ENCODE assay signal across 35 mouse cellular contexts in genomic region chr10:62093903-62094302, GRCm38 (mm10). TPM values are rescaled to one million over a fixed set of nuclear protein-coding genes. Genes with fewer than 3 reads are reported as not detected.
"Had no signal": no experiment of that assay in that cellular context is flagged by ENCODE, and none has a peak within 500 bp of the region (broad histone marks: within the 10 kb centered on the region; RNA-seq: fewer than 3 reads in every experiment).

No protein-coding gene starts in this region.

- H3K36me3 ChIP-seq: heart, embryonic 10.5 days; heart, embryonic 12.5 days; hindbrain, embryonic 13.5 days; hindbrain, embryonic 15.5 days; kidney, embryonic 15.5 days; limb, embryonic 10.5 days; limb, embryonic 12.5 days had no signal

- H3K4me1 ChIP-seq: heart, embryonic 12.5 days; limb, embryonic 12.5 days had no signal

- H3K9ac ChIP-seq: heart, embryonic 12.5 days; hindbrain, embryonic 13.5 days; hindbrain, embryonic 15.5 days; kidney, embryonic 15.5 days; limb, embryonic 12.5 days had no signal

- H3K27me3 ChIP-seq: hindbrain, embryonic 13.5 days; hindbrain, embryonic 15.5 days; limb, embryonic 12.5 days had no signal

- DNase-seq: gastrocnemius, postnatal 14 days; gastrocnemius, postnatal 36 days; heart, adult 11 months; heart, adult 2 months; heart, postnatal 10 days; heart, postnatal 4 days; kidney, adult 11 months; kidney, postnatal 14 days; layer of hippocampus, adult 9-11 months; layer of hippocampus, postnatal 36 days; liver had no signal

- H3K4me2 ChIP-seq: heart, embryonic 12.5 days; hindbrain, embryonic 13.5 days; hindbrain, embryonic 15.5 days; kidney, embryonic 15.5 days; limb, embryonic 12.5 days; liver, embryonic 11.5 days had no signal

- ATAC-seq: hindbrain, postnatal 0 days; intestine, embryonic 16.5 days had no signal

- H3K9me3 ChIP-seq: heart, embryonic 10.5 days; hindbrain, embryonic 15.5 days; kidney, embryonic 15.5 days; limb, embryonic 10.5 days; limb, embryonic 12.5 days had no signal

- H3K4me3 ChIP-seq: heart, adult 2 months; heart, embryonic 10.5 days; heart, embryonic 12.5 days; hindbrain, embryonic 13.5 days; hindbrain, embryonic 15.5 days; kidney, embryonic 15.5 days; left cerebral cortex, adult 2 months; limb, embryonic 10.5 days; limb, embryonic 12.5 days had no signal

- H3K27ac ChIP-seq: heart, adult 2 months; heart, embryonic 10.5 days; hindbrain, embryonic 13.5 days; hindbrain, embryonic 15.5 days; hindbrain, postnatal 0 days; kidney, embryonic 15.5 days; kidney, postnatal 0 days; left cerebral cortex, adult 2 months; limb, embryonic 10.5 days; limb, embryonic 12.5 days had no signal

RNA-seq across cellular contexts. Expression of gene Neurog3, which starts 39.0 kb away (rescaled TPM):
- total RNA-seq: gastrocnemius, adult 8-10 months; gastrocnemius, postnatal 14 days; gastrocnemius, postnatal 36 days; heart, adult 2 months; heart, postnatal 10 days; heart, postnatal 25 days; heart, postnatal 4 days; hindbrain, postnatal 0 days; layer of hippocampus, adult 18-20 months; layer of hippocampus, adult 8-10 months; layer of hippocampus, postnatal 14 days; layer of hippocampus, postnatal 36 days; left cerebral cortex, adult 2 months; left cerebral cortex, postnatal 14 days; left cerebral cortex, postnatal 36 days had no signal
- polyA plus RNA-seq: gonadal fat pad, adult 2 months; heart, adult 2 months; heart, embryonic 10.5 days; heart, embryonic 12.5 days; heart, embryonic 14.5 days; heart, embryonic 16.5 days; hindbrain, embryonic 15.5 days; hindbrain, postnatal 0 days; kidney, adult 2 months; kidney, embryonic 15.5 days; kidney, postnatal 0 days; limb, embryonic 10.5 days; limb, embryonic 12.5 days; limb, embryonic 14.5 days; liver, embryonic 11.5 days had no signal
